Mouse (Mus musculus): ENCODE measurements around the gene Nhp2.
"Not testable (repeated sequence)": the region's sequence is repeated elsewhere in the genome, so short reads cannot be mapped to it uniquely, and the experiment has no call there.

The Nhp2 gene

DNA sequence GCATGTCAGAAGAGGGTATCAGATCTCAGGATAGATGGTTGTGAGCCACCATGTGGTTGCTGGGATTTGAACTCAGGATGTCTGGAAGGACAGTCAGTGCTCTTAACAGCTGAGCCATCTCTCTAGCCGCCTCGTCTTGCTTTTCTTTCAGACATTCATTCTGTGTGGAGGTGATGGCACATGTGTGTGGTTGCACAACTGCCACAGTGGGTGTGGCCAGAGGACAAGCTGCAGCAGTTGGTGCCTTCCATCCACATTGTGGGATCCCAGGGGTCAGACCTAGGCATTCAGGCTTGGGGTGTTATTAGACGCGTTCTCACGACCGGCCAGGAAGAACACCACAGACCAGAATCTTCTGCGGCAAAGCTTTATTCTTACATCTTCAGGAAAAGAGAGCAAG lies 45.2 kb downstream of the Nhp2 start:
- DNase-seq = not testable (repeated sequence)

DNA sequence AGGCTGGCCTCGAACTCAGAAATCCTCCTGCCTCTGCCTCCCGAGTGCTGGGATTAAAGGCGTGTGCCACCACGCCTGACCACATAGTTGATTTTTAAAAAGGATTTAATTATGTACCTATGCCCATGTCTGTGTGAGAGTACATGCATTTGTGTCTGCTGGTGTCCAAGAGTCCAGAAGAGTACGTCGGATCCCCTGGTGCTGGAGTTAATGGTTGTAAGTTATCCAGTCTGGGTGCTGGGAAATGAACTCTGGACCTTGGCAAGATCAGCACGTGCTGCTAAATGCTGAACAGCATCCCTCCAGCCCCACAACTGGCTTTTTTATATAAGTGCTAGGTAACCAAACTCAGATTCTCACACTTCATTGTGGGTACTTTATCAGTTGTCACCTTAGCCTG lies 51.3 kb downstream of the Nhp2 start:
- DNase-seq = peak; percentile 54

- DNase-seq = no peak
Observed at GRCm38 (mm10) chr11:51671376-51671775, 51.8 kb downstream of the Nhp2 start.

DNA sequence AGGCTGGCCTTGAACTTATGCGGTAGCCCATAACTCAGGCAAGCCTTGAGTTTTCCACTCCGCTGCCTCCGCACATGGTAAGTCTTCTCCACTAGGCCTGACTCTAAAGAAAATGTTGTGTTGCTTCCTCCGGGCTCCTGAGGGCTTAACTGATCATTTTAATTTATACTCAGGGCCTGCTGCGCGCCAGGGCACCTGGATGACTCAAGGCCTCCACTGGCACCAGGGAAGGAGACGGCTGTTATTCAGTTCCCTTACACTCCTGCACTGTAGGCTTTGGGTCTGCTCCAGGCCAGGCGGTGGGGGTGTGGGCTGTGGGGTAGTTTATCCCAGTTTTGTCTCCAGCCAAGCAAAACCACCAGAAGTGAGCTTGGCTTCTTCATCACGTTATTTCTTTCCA lies 53.8 kb downstream of the Nhp2 start:
- no peak for DNase-seq
